Mouse (Mus musculus) midbrain, embryonic 13.5 days (tissue): Measurements from ENCODE around the gene Gm5737. TPM values are rescaled to one million over a fixed set of nuclear protein-coding genes. Genes with fewer than 3 reads are reported as not detected.

Source experiments
- polyA plus RNA-seq: library from polyadenylated mRNA; unstranded; fragments of >200 nt; fragmentation: Nextera tagmentation; extraction: Ambion mirVana; gene quantifications from 2 replicates; pipeline ENCODE4 v1.2.1, GENCODE M21; 2015

Gm5737 gene
- polyA plus RNA-seq, 1 experiment from 2014 or later: not detected

Other genes with a start within 250 kb of the Gm5737 start
- gene Uqcrc2, start 177.2 kb upstream of the Gm5737 start, polyA plus RNA-seq: 195 and 203 TPM in 2 replicates
- gene Pdzd9, start 142.0 kb upstream of the Gm5737 start, polyA plus RNA-seq: 0.48 and 0.72 TPM in 2 replicates
- 13.9 and 14.9 TPM in 2 replicates for gene Mosmo, start 134.7 kb upstream of the Gm5737 start, polyA plus RNA-seq
- 0.40 and 1.2 TPM in 2 replicates for gene Vwa3a, start 73.0 kb upstream of the Gm5737 start, polyA plus RNA-seq
- 23.9 and 26.4 TPM in 2 replicates for gene Eef2k, start 30.5 kb downstream of the Gm5737 start, polyA plus RNA-seq
- 24.6 and 27.7 TPM in 2 replicates for gene Polr3e, start 105.4 kb downstream of the Gm5737 start, polyA plus RNA-seq
- gene Cdr2, start 169.9 kb downstream of the Gm5737 start, polyA plus RNA-seq: 14.7 and 15.6 TPM in 2 replicates
- not detected in 2 replicates for gene Mfsd13b, start 170.1 kb downstream of the Gm5737 start, polyA plus RNA-seq
- gene Mettl9, start 222.1 kb downstream of the Gm5737 start, polyA plus RNA-seq: 210 and 214 TPM in 2 replicates